Mouse (Mus musculus): ENCODE data around the gene Dnajc30. TPM values are rescaled to one million over a fixed set of nuclear protein-coding genes. Genes with fewer than 3 reads are reported as not detected.
"Not testable (repeated sequence)": the region's sequence is repeated elsewhere in the genome, so short reads cannot be mapped to it uniquely, and the experiment has no call there.

Dnajc30 gene
- polyA plus RNA-seq, 1 experiment: 42.1 TPM

DNA sequence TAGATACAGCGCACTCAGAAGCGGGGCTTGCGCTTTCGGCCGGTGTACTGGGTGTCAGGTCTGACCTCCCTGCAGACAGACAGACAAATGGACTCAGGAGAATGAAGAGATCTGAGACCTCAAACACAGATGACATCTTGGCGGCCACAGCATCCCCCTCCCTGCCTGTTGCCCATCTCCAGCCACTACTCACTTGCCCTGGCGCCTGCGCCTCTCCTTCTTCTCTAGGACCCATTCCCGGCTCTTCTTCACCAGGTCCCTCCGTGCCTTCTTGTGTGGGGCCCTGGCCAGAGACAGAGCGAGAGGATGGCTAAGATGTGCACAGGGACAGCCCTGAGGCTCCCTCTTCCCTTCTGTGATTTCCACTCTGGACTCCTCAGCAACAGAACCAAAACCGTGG lies 10.6 kb upstream of the Dnajc30 start:
- H3K9me3 ChIP-seq: no peaks in the 10 kb centered on the region
- peaks cover 65% of the 10 kb centered on the region for H3K36me3 ChIP-seq (replicated peaks; ENCODE audit: low read length)
- H3K4me3 ChIP-seq (replicated peaks): no peak overlapping the region
- H3K27me3 ChIP-seq (replicated peaks): peaks cover 4% of the 10 kb centered on the region
- H3K4me1 ChIP-seq: no peaks in the 10 kb centered on the region; the same call in 1 of the 2 replicates
- no peak for TF ChIP-seq GATA1 (IDR thresholded peaks at IDR 0.05; ENCODE audit: borderline replicate concordance, low read length)
- no peak for TF ChIP-seq FLI1 (IDR thresholded peaks at IDR 0.05; ENCODE audit: low read length)

- TF ChIP-seq FLI1 (IDR thresholded peaks at IDR 0.05; ENCODE audit: low read length): no peak
- no peak for TF ChIP-seq GATA1 (IDR thresholded peaks at IDR 0.05; ENCODE audit: borderline replicate concordance, low read length)
- no peaks in the 10 kb centered on the region for H3K27me3 ChIP-seq (replicated peaks)
These were observed 372 bp downstream of the Dnajc30 start for GRCm38 (mm10) chr5:135064382-135064766.

DNA sequence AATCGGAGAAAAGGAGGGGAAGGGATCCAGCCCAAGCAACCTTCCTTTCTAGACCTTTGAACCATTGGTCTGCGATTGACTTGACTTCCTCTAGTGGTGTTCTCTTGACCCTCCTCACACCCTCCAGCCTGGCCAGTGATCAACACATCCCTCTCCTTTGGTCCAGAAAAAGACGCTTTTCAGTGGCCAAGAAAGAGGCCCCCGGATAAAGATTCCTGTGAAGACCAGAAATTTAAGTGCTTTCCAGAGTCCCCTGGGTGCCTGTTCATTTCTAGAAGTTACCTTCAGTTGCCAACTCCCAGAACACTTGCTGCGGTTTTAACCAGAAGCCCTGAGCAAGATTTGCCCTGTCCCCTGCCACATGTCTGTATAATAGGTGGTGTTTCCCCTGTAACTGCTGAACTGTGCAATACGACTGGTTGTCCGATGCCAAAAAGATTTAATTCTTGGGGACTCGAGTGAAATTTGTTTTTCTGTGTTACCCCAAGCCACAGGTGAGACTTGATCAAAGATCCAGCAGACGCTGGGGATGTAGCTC lies 976 bp downstream of the Dnajc30 start, which contains the start of gene Bud23:
Gene Bud23, minus strand, starts transcription at position 51 of the 538 bp plus-strand sequence.
- Histone ChIP-seq H3K4me3 (replicated peaks) (peak within 1 kb of the TSS; percentile 96), H3K4me1 (peaks cover 39% of the 10 kb centered on the region), H3K36me3 (replicated peaks; ENCODE audit: low read length) (peaks cover 52% of the 10 kb centered on the region)
- H3K9me3 ChIP-seq; H3K27me3 ChIP-seq (replicated peaks): not testable (repeated sequence)

More at GRCm38 (mm10) chr5:135064382-135064766, 372 bp downstream of the Dnajc30 start:
- Histone ChIP-seq H3K4me3 (replicated peaks) (peak overlapping the region; percentile 96), H3K9me3 (0 out of 2 replicates have a peak, but pooled peaks cover 4% of the 10 kb centered on the region), H3K36me3 (replicated peaks; ENCODE audit: low read length) (peaks cover 58% of the 10 kb centered on the region), H3K4me1 (peaks cover 39% of the 10 kb centered on the region)

GRCm38 (mm10) chr5:135066008-135066407 lies 2.0 kb downstream of the Dnajc30 start:
- H3K27me3 ChIP-seq (replicated peaks): peaks cover 5% of the 10 kb centered on the region
- H3K36me3 ChIP-seq (replicated peaks; ENCODE audit: low read length): peaks cover 42% of the 10 kb centered on the region
- no peak overlapping the region for H3K4me3 ChIP-seq (replicated peaks)
- peaks cover 45% of the 10 kb centered on the region for H3K4me1 ChIP-seq
- no peak for TF ChIP-seq FLI1 (IDR thresholded peaks at IDR 0.05; ENCODE audit: low read length)
- TF ChIP-seq GATA1 (IDR thresholded peaks at IDR 0.05; ENCODE audit: borderline replicate concordance, low read length): no peak
- H3K9me3 ChIP-seq: peaks cover 9% of the 10 kb centered on the region; the same call in 1 of the 2 replicates

DNA sequence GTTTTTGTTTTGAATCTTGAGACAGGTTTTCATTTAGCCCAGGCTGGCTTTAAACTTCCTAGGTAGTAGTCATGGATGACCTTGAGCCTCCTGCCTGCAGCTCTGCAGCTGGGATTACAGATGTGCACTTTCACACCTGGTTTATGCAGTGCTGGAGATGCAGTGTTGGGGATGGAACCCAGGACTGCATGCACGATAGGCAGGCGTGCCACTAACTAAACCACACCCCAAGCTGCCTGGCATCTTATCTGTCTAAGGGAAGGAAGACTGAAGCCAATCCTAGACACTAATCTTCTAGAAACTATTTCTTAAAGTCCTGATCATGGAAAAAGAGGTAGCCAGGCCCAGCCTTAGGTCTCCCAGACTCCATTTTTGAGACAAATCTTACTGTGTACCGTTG lies 6.4 kb downstream of the Dnajc30 start:
- peaks cover 27% of the 10 kb centered on the region for H3K36me3 ChIP-seq (replicated peaks; ENCODE audit: low read length)
- TF ChIP-seq GATA1 (IDR thresholded peaks at IDR 0.05; ENCODE audit: borderline replicate concordance, low read length): no peak
- no peak for TF ChIP-seq FLI1 (IDR thresholded peaks at IDR 0.05; ENCODE audit: low read length)
- H3K27me3 ChIP-seq (replicated peaks): peaks cover 33% of the 10 kb centered on the region
- H3K9me3 ChIP-seq: peaks cover 10% of the 10 kb centered on the region; the same call in 1 of the 2 replicates
- no peak overlapping the region for H3K4me3 ChIP-seq (replicated peaks)
- peaks cover 21% of the 10 kb centered on the region for H3K4me1 ChIP-seq

DNA sequence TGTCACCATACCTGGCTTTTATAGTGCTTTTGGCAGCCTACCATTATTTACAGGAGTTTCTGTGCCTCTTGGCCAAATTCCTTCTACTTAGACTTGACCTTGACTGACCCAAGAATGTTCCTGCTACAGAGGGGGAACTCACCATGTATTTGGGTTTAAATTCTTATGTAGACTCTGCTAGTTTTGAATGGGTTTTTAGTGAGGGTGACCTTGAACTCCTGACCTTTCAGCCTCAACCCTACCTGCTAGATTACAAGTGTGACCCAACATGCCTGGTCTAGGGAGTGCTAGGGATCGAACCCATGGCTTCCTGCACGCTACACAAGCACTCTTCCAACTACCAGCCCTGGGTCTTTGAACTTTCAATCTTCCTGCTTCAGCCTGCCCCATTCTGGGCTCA lies 8.1 kb downstream of the Dnajc30 start:
- Histone ChIP-seq H3K36me3 (replicated peaks; ENCODE audit: low read length) (peaks cover 14% of the 10 kb centered on the region), H3K4me1 (peaks cover 8% of the 10 kb centered on the region), H3K27me3 (replicated peaks) (peaks cover 43% of the 10 kb centered on the region), H3K9me3 (peaks cover 10% of the 10 kb centered on the region; the same call in 1 of the 2 replicates), H3K4me3 (replicated peaks) (no peak overlapping the region)
- TF ChIP-seq FLI1 (IDR thresholded peaks at IDR 0.05; ENCODE audit: low read length) (no peak), GATA1 (IDR thresholded peaks at IDR 0.05; ENCODE audit: borderline replicate concordance, low read length) (no peak)

- H3K9me3 ChIP-seq: peaks cover 10% of the 10 kb centered on the region; the same call in 1 of the 2 replicates
- no peak overlapping the region for H3K4me3 ChIP-seq (replicated peaks)
- H3K27me3 ChIP-seq (replicated peaks): peaks cover 48% of the 10 kb centered on the region
- peaks cover 15% of the 10 kb centered on the region for H3K4me1 ChIP-seq
- TF ChIP-seq GATA1 (IDR thresholded peaks at IDR 0.05; ENCODE audit: borderline replicate concordance, low read length): no peak
- TF ChIP-seq FLI1 (IDR thresholded peaks at IDR 0.05; ENCODE audit: low read length): no peak
- H3K36me3 ChIP-seq (replicated peaks; ENCODE audit: low read length): peaks cover 8% of the 10 kb centered on the region
These were observed 8.7 kb downstream of the Dnajc30 start for GRCm38 (mm10) chr5:135072720-135073119.

GRCm38 (mm10) chr5:135073349-135074150 lies 9.5 kb downstream of the Dnajc30 start:
- no peaks in the 10 kb centered on the region for H3K36me3 ChIP-seq (replicated peaks; ENCODE audit: low read length)
- H3K27me3 ChIP-seq (replicated peaks): peaks cover 52% of the 10 kb centered on the region
- peaks cover 21% of the 10 kb centered on the region for H3K4me1 ChIP-seq

GRCm38 (mm10) chr5:135075655-135076054 lies 11.7 kb downstream of the Dnajc30 start:
- Histone ChIP-seq H3K27me3 (replicated peaks) (peaks cover 68% of the 10 kb centered on the region), H3K4me1 (peaks cover 18% of the 10 kb centered on the region)
- no peak for TF ChIP-seq FLI1 (IDR thresholded peaks at IDR 0.05; ENCODE audit: low read length)
- TF ChIP-seq GATA1 (IDR thresholded peaks at IDR 0.05; ENCODE audit: borderline replicate concordance, low read length): no peak

More at GRCm38 (mm10) chr5:135073349-135074150, 9.5 kb downstream of the Dnajc30 start:
- Histone ChIP-seq H3K4me3 (replicated peaks) (no peak overlapping the region), H3K9me3 (peaks cover 6% of the 10 kb centered on the region; the same call in 1 of the 2 replicates)
- TF ChIP-seq GATA1 (IDR thresholded peaks at IDR 0.05; ENCODE audit: borderline replicate concordance, low read length): no peak
- no peak for TF ChIP-seq FLI1 (IDR thresholded peaks at IDR 0.05; ENCODE audit: low read length)

GRCm38 (mm10) chr5:135076368-135076767 lies 12.4 kb downstream of the Dnajc30 start:
- Histone ChIP-seq H3K4me3 (replicated peaks) (no peak overlapping the region), H3K27me3 (replicated peaks) (peaks cover 65% of the 10 kb centered on the region), H3K4me1 (peaks cover 16% of the 10 kb centered on the region), H3K9me3 (no peaks in the 10 kb centered on the region), H3K36me3 (replicated peaks; ENCODE audit: low read length) (no peaks in the 10 kb centered on the region)
- TF ChIP-seq FLI1 (IDR thresholded peaks at IDR 0.05; ENCODE audit: low read length): no peak
- TF ChIP-seq GATA1 (IDR thresholded peaks at IDR 0.05; ENCODE audit: borderline replicate concordance, low read length): no peak

More at GRCm38 (mm10) chr5:135075655-135076054, 11.7 kb downstream of the Dnajc30 start:
- H3K9me3 ChIP-seq: peaks cover 5% of the 10 kb centered on the region; the same call in 1 of the 2 replicates
- no peak overlapping the region for H3K4me3 ChIP-seq (replicated peaks)
- no peaks in the 10 kb centered on the region for H3K36me3 ChIP-seq (replicated peaks; ENCODE audit: low read length)
